Mouse (Mus musculus): ENCODE results near the gene Pde4b. TPM values are rescaled to one million over a fixed set of nuclear protein-coding genes. Genes with fewer than 3 reads are reported as not detected.

The Pde4b gene
- polyA plus RNA-seq (2021; fragmentation: Nextera tagmentation), result 48.2 and 68.6 TPM in 2 replicates
- long read RNA-seq, experiment 1, transcript Pde4b-203 (10 exons, 2,756 nt), result minor isoform, 43 of 219 reads
- long read RNA-seq, experiment 1, transcript Pde4b-205 (15 exons, 2,430 nt), result minor isoform, 29 of 219 reads
- long read RNA-seq, experiment 1, transcript Pde4b-202 (10 exons, 2,465 nt), result major isoform, 81 of 219 reads
- long read RNA-seq, experiment 1, partial matches to known transcripts, result 41 of 219 reads
- long read RNA-seq, experiment 1, other reads (novel, unspliced or antisense), result 25 of 219 reads
- long read RNA-seq, experiment 2, transcript Pde4b-205 (15 exons, 2,430 nt), result minor isoform, 5 of 79 reads
- long read RNA-seq, experiment 2, transcript Pde4b-202 (10 exons, 2,465 nt), result major isoform, 14 of 79 reads
- long read RNA-seq, experiment 2, transcript Pde4b-203 (10 exons, 2,756 nt), result minor isoform, 10 of 79 reads
- long read RNA-seq, experiment 2, partial matches to known transcripts, result 14 of 79 reads
- long read RNA-seq, experiment 2, other reads (novel, unspliced or antisense), result 36 of 79 reads

DNA sequence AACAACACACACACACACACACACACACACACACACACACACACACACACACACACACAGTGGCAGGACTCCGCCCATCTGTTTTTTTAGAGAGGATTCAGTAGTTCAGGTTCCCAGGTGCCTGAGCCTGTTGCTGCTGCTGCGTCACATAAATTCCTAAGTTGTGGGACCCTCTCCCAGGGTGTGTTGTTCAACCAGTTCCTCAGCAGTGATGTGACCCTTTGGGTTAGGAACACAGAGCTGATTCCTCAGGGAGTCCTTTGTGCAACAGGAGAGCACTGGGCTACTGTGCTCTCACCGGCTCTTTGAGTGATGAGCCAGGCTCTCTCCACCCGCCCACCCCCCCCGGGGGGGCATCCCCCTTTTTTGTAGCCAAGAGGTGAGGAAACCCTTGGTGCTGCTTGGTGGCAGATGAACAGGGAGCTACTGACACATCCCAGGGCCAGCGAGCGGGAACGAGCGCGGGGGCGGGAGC, at the start of gene Pde4b:
Gene Pde4b, plus strand, starts transcription at position 453 of the 475 bp plus-strand sequence.

Other genes starting within 250 kb of the Pde4b start
- gene B020004J07Rik, start 243.5 kb upstream of the Pde4b start, polyA plus RNA-seq (2021; fragmentation: Nextera tagmentation), result not detected in 2 replicates
- gene C130073F10Rik, start 193.8 kb upstream of the Pde4b start, polyA plus RNA-seq (2021; fragmentation: Nextera tagmentation), result not detected in 2 replicates
- not detected in 2 replicates for gene Gm12800, start 178.4 kb upstream of the Pde4b start, polyA plus RNA-seq (2021; fragmentation: Nextera tagmentation)
- gene Gm12794, start 147.1 kb upstream of the Pde4b start, polyA plus RNA-seq (2021; fragmentation: Nextera tagmentation), result not detected in 2 replicates
- gene Gm12790, start 106.5 kb upstream of the Pde4b start, polyA plus RNA-seq (2021; fragmentation: Nextera tagmentation), result not detected in 2 replicates
- gene Gm12789, start 100.9 kb upstream of the Pde4b start, polyA plus RNA-seq (2021; fragmentation: Nextera tagmentation), result not detected in 2 replicates

Data from left cerebral cortex, adult 6 months (tissue).